Mouse (Mus musculus) CD4-positive helper T cell, adult 2 months (primary cell): ENCODE results near the gene Arhgap8.

Experiments
- DNase-seq: peaks from one replicate; pipeline ENCODE4 v3.0.0-alpha.2; 2012; ENCODE audit warnings: low read depth, missing footprints, low spot score

Arhgap8 gene

GRCm38 (mm10) chr15:84800132-84800531, 80.3 kb downstream of the Arhgap8 start:
- DNase-seq, result no peak

- DNase-seq, result peak; percentile 27
Measured at GRCm38 (mm10) chr15:84803685-84804084, 83.8 kb downstream of the Arhgap8 start.

DNA sequence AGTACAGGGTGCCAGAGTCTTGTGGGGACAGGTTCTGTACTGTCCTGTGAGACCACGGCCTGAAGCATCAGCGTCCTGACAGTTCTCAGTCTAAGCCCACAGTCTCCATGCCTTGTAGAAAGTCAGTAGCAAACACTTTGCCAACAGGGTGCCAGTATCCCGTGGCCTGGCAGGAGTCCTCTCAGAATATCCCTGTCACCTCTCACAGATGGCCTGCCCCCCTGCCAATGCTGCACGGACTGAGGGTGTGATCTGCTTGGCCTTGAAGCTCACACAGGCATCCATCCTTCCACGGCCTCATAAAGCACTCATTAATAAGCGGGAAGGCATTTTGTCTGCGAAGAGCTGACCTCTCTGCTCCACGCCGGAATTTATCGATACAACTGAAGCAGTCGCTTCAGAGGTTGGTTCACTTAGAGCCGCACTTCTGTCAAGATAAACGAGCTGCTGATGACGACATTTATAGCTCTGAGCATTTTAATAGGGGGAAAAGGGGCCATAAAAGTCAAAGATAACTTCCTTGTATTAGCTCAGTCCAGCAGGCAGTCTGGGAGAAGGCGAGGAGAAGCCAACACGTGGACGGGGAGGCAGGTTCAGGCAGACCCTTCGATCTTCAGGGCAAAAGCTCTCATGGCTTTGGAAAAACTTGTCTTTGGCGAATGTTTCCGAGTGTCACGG, 89.6 kb downstream of the Arhgap8 start:
- no peak for DNase-seq

DNA sequence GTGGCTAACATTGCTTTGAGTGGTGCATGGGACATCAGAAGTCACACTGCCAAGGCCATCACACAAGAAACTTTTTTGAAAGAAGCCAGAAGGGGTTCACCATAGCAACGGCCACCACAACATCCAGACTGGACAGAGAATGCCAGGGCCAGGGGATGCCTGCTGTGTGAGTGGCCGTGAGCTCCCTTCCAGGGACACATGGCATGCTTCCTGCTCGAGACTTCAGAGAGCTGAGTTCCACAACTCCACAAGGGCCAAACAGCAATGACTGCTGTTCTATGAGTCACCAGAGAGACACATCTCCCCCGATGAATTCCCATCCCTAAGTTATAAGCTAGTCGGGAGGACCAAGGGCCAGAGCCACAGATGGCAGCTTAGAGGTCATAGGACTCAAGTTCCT, 91.3 kb downstream of the Arhgap8 start:
- DNase-seq, result no peak

- DNase-seq, result no peak
Measured at GRCm38 (mm10) chr15:84812831-84813357, 93.0 kb downstream of the Arhgap8 start.

GRCm38 (mm10) chr15:84815171-84815570, 95.3 kb downstream of the Arhgap8 start:
- no peak for DNase-seq

DNA sequence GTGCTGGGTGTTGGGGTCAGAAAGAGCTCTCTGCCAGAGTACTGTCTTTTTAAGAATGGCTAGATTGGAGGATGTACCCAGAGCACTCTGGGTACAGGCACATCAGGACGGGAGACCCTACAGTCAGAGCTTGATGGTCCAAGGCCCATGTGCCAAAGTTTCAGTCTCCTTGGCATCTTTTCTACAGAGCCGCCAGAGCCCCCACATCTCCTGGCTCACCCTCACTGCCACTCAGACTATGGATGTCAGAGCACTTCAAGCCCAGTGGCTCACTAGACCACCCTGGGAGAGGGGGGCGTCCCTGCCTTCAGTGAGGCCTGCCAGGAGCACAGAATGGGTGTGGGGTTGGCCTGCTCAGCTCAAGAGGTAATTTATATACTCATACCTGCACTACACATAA, 97.7 kb downstream of the Arhgap8 start:
- DNase-seq, result no peak

GRCm38 (mm10) chr15:84818284-84818683, 98.4 kb downstream of the Arhgap8 start:
- no peak for DNase-seq

GRCm38 (mm10) chr15:84820811-84821210, 101.0 kb downstream of the Arhgap8 start:
- DNase-seq, result no peak
